Mouse (Mus musculus): Measurements from ENCODE around the gene Nexmif. TPM values are rescaled to one million over a fixed set of nuclear protein-coding genes. Genes with fewer than 3 reads are reported as not detected.

The Nexmif gene
- not detected in 2 replicates for total RNA-seq (2023)

DNA sequence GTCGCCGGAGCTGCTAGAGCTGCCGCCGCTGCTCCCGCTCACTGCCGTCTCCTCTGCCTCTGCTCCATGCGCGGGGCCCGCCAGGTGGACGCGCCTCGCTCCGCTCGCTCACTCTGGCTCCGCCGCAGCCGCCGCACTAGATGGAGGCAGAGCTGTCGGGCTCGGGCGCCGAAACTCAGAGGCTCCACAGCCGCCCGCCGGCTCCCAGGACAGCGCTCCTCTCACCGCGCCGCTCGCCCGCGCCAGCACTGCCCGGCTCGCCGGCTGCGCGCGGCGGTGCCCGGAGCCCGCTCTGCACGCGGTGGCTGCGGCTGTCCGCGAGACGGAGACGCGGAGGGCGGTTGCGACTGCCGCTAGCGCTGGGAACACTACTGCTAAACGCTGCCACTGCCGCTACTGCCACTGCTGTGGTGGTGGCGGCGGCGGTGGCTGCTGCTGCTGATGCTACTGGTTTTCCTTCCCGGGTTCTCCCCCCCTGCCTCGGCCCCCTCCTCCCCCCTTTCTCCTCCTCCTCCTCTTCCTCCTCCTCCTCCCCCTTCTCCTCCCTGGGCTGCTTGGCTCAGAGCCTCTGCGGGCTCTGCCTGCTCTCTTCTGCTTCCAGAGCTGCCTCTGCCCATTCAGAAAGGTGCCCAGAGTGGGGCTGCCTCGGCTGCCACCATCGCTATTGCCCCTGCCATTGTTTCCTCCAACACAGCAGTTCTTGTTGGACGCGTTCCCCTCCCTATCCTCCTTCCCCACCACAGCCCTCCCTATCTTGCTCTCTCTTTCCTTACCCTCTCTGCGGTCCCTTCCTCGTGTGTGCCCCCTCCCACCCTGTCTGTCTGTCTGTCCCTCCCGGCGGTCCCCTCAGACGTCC lies at the start of gene Nexmif:
Gene Nexmif (minus strand): TSS at position 450 of the 856 bp plus-strand sequence.

Other genes with a start within 250 kb of the Nexmif start
- 117 and 149 TPM in 2 replicates for gene Rlim, start 219.9 kb downstream of the Nexmif start, total RNA-seq (2023)
- gene Abcb7, start 212.7 kb upstream of the Nexmif start, total RNA-seq (2023): 17.6 and 24.9 TPM in 2 replicates